Mouse (Mus musculus) CH12.LX (cell line): ENCODE results near the gene Pde1b. TPM values are rescaled to one million over a fixed set of nuclear protein-coding genes. Genes with fewer than 3 reads are reported as not detected.

Source experiments
- DNase-seq: peaks from one replicate; pipeline ENCODE4 v3.0.0-alpha.2; 2013; ENCODE audit errors: extremely low read depth
- H3K27ac ChIP-seq: 2 replicates; pipeline ENCODE4 v1.5.1; 2012; ENCODE audit warnings: low read depth, mild to moderate bottlenecking, control low read depth, moderate library complexity; ENCODE audit not compliant: insufficient read depth
- H3K27me3 ChIP-seq: replicated peaks from 2 replicates; pipeline ENCODE3; 2012; ENCODE audit warnings: inconsistent platforms
- H3K36me3 ChIP-seq, 2 experiments: replicated peaks in 1 of 2; 2 replicates each; pipeline versions ENCODE3 to v1.6.1; 2012; ENCODE audit warnings: inconsistent platforms in 1 of 2, low read length in 1 of 2, mild to moderate bottlenecking in 1 of 2, mixed read lengths in 1 of 2, moderate library complexity in 1 of 2; ENCODE audit not compliant: control insufficient read depth in 1 of 2, insufficient read depth in 1 of 2
- H3K4me1 ChIP-seq, 2 experiments: 2 replicates each; pipeline ENCODE4 v1.6.1; 2012; ENCODE audit warnings: inconsistent platforms in 1 of 2, moderate library complexity in 1 of 2; ENCODE audit not compliant: insufficient read depth in 2 of 2, control insufficient read depth in 1 of 2
- H3K4me2 ChIP-seq: 2 replicates; pipeline ENCODE4 v1.6.1; 2012; ENCODE audit warnings: low read depth, mild to moderate bottlenecking, control low read depth; ENCODE audit not compliant: poor library complexity, insufficient read depth, severe bottlenecking
- H3K4me3 ChIP-seq, 3 experiments: fragments of 150-350 bp in 1 of 3; sonication (generic) in 1 of 3; replicated peaks in 1 of 3; 2 replicates each; pipeline versions ENCODE3 to v1.5.1; 2011 to 2012; ENCODE audit warnings: low read depth in 2 of 3, low read length in 2 of 3, mild to moderate bottlenecking in 2 of 3, moderate library complexity in 2 of 3, control low read depth in 1 of 3, improper control_type of control experiment in 1 of 3, inconsistent platforms in 1 of 3, mixed read lengths in 1 of 3; ENCODE audit not compliant: poor library complexity in 1 of 3
- H3K79me2 ChIP-seq: replicated peaks from 2 replicates; pipeline ENCODE4 v1.6.1; 2012; ENCODE audit warnings: mild to moderate bottlenecking, moderate library complexity; ENCODE audit not compliant: control insufficient read depth, poor library complexity, insufficient read depth, severe bottlenecking; ENCODE audit errors: extremely low read depth
- H3K9ac ChIP-seq: 2 replicates; pipeline ENCODE4 v1.6.1; 2012; ENCODE audit warnings: low read depth, mild to moderate bottlenecking, control low read depth, moderate library complexity; ENCODE audit not compliant: insufficient read depth
- H3K9me3 ChIP-seq: replicated peaks from 2 replicates; pipeline ENCODE3; 2012; ENCODE audit warnings: low read length, inconsistent platforms, mixed read lengths
- BHLHE40 ChIP-seq: IDR thresholded peaks from 2 replicates; pipeline ENCODE4 v1.6.1; 2011; ENCODE audit warnings: mild to moderate bottlenecking, low read depth, low read length, improper control_type of control experiment
- CHD1 ChIP-seq: IDR thresholded peaks from 2 replicates; pipeline ENCODE4 v1.6.1; 2012; ENCODE audit warnings: low read depth, low read length, improper control_type of control experiment, inconsistent platforms
- CHD2 ChIP-seq: IDR thresholded peaks from 2 replicates; pipeline ENCODE4 v1.6.1; 2011; ENCODE audit warnings: low read length, improper control_type of control experiment
- CTCF ChIP-seq, 2 experiments: IDR thresholded peaks in 1 of 2; conservative IDR thresholded peaks in 1 of 2; 2 replicates each; pipeline ENCODE4 v1.5.1; 2011 to 2012; ENCODE audit warnings: low read depth in 2 of 2, low read length in 2 of 2, improper control_type of control experiment in 1 of 2, inconsistent platforms in 1 of 2, mild to moderate bottlenecking in 1 of 2, moderate library complexity in 1 of 2
- E2F4 ChIP-seq: IDR thresholded peaks from 2 replicates; pipeline ENCODE4 v1.6.1; 2011; ENCODE audit warnings: low read depth, low read length, improper control_type of control experiment; ENCODE audit not compliant: insufficient replicate concordance
- ELF1 ChIP-seq: IDR thresholded peaks from 2 replicates; pipeline ENCODE4 v1.6.1; 2014; ENCODE audit warnings: low read depth, mild to moderate bottlenecking, inconsistent platforms, low read length, improper control_type of control experiment
- EP300 ChIP-seq: IDR thresholded peaks from 2 replicates; pipeline ENCODE4 v1.6.1; 2011; ENCODE audit warnings: low read length, improper control_type of control experiment
- ETS1 ChIP-seq: conservative IDR thresholded peaks from 2 replicates; pipeline ENCODE4 v1.6.1; 2012; ENCODE audit warnings: low read depth, mild to moderate bottlenecking, inconsistent platforms, low read length, improper control_type of control experiment, moderate library complexity
- GABPA ChIP-seq: IDR thresholded peaks from 2 replicates; pipeline ENCODE4 v1.6.1; 2012; ENCODE audit warnings: low read depth, low read length, improper control_type of control experiment, inconsistent platforms; ENCODE audit not compliant: insufficient replicate concordance
- HCFC1 ChIP-seq: IDR thresholded peaks from 2 replicates; pipeline ENCODE4 v1.6.1; 2012; ENCODE audit warnings: low read depth, mild to moderate bottlenecking, inconsistent platforms, low read length, improper control_type of control experiment
- IRF4 ChIP-seq: IDR thresholded peaks from 2 replicates; pipeline ENCODE4 v1.6.1; 2014; ENCODE audit warnings: low read depth, mild to moderate bottlenecking, inconsistent platforms, low read length, improper control_type of control experiment
- JUN ChIP-seq: IDR thresholded peaks from 2 replicates; pipeline ENCODE4 v1.6.1; 2011; ENCODE audit warnings: low read depth, mild to moderate bottlenecking, low read length, improper control_type of control experiment, moderate library complexity; ENCODE audit not compliant: insufficient read depth
- JUND ChIP-seq: conservative IDR thresholded peaks from 2 replicates; pipeline ENCODE4 v1.6.1; 2011; ENCODE audit warnings: low read depth, low read length, improper control_type of control experiment
- KAT2A ChIP-seq: IDR thresholded peaks from 2 replicates; pipeline ENCODE4 v1.6.1; 2012; ENCODE audit warnings: low read length, improper control_type of control experiment, inconsistent platforms; ENCODE audit not compliant: insufficient replicate concordance
- MAFK ChIP-seq: IDR thresholded peaks from 2 replicates; pipeline ENCODE4 v1.6.1; 2011; ENCODE audit warnings: low read length, improper control_type of control experiment; ENCODE audit not compliant: insufficient replicate concordance
- MAX ChIP-seq: IDR thresholded peaks from 2 replicates; pipeline ENCODE4 v1.6.1; 2011; ENCODE audit warnings: low read length, improper control_type of control experiment
- MAZ ChIP-seq: IDR thresholded peaks from 2 replicates; pipeline ENCODE4 v1.6.1; 2012; ENCODE audit warnings: low read depth, mild to moderate bottlenecking, inconsistent platforms, low read length, improper control_type of control experiment, moderate library complexity
- MEF2A ChIP-seq: IDR thresholded peaks from 2 replicates; pipeline ENCODE4 v1.6.1; 2014; ENCODE audit warnings: low read depth, mild to moderate bottlenecking, inconsistent platforms, low read length, improper control_type of control experiment, borderline replicate concordance
- MXI1 ChIP-seq: IDR thresholded peaks from 2 replicates; pipeline ENCODE4 v1.6.1; 2011; ENCODE audit warnings: mild to moderate bottlenecking, low read depth, low read length, improper control_type of control experiment
- MYC ChIP-seq: IDR thresholded peaks from 2 replicates; pipeline ENCODE4 v1.6.1; 2011; ENCODE audit warnings: low read depth, mild to moderate bottlenecking, improper control_type of control experiment, low read length
- NELFE ChIP-seq: IDR thresholded peaks from 2 replicates; pipeline ENCODE4 v1.6.1; 2011; ENCODE audit warnings: low read depth, low read length, improper control_type of control experiment
- NRF1 ChIP-seq: IDR thresholded peaks from 2 replicates; pipeline ENCODE4 v1.6.1; 2014; ENCODE audit warnings: low read depth, mild to moderate bottlenecking, inconsistent platforms, low read length, improper control_type of control experiment, moderate library complexity
- PAX5 ChIP-seq: IDR thresholded peaks from 2 replicates; pipeline ENCODE4 v1.6.1; 2012; ENCODE audit warnings: low read length, inconsistent platforms, mixed read lengths
- POLR2A ChIP-seq: IDR thresholded peaks from 2 replicates; pipeline ENCODE4 v1.6.1; 2011; ENCODE audit warnings: low read depth, mild to moderate bottlenecking, improper control_type of control experiment, low read length
- POLR2AphosphoS2 ChIP-seq: IDR thresholded peaks from 2 replicates; pipeline ENCODE4 v1.6.1; 2011; ENCODE audit warnings: low read depth, low read length, improper control_type of control experiment
- RAD21 ChIP-seq: IDR thresholded peaks from 2 replicates; pipeline ENCODE4 v1.6.1; 2011; ENCODE audit warnings: low read depth, mild to moderate bottlenecking, low read length, improper control_type of control experiment, moderate library complexity
- RCOR1 ChIP-seq: conservative IDR thresholded peaks from 2 replicates; pipeline ENCODE4 v1.6.1; 2012; ENCODE audit warnings: low read depth, mild to moderate bottlenecking, inconsistent platforms, low read length, improper control_type of control experiment
- SIN3A ChIP-seq: IDR thresholded peaks from 2 replicates; pipeline ENCODE4 v1.6.1; 2012; ENCODE audit warnings: low read length, improper control_type of control experiment, inconsistent platforms
- SMC3 ChIP-seq: IDR thresholded peaks from 2 replicates; pipeline ENCODE4 v1.6.1; 2011; ENCODE audit warnings: low read depth, low read length, improper control_type of control experiment
- TBP ChIP-seq: conservative IDR thresholded peaks from 2 replicates; pipeline ENCODE4 v1.6.1; 2011; ENCODE audit warnings: low read depth, low read length, improper control_type of control experiment
- TCF12 ChIP-seq: IDR thresholded peaks from 2 replicates; pipeline ENCODE4 v1.6.1; 2014; ENCODE audit warnings: low read depth, mild to moderate bottlenecking, inconsistent platforms, low read length, improper control_type of control experiment
- UBTF ChIP-seq: IDR thresholded peaks from 2 replicates; pipeline ENCODE4 v1.6.1; 2012; ENCODE audit warnings: low read depth, mild to moderate bottlenecking, inconsistent platforms, low read length, improper control_type of control experiment, moderate library complexity
- USF1 ChIP-seq: IDR thresholded peaks from 2 replicates; pipeline ENCODE4 v1.6.1; 2014; ENCODE audit warnings: low read depth, mild to moderate bottlenecking, inconsistent platforms, low read length, improper control_type of control experiment
- USF2 ChIP-seq: conservative IDR thresholded peaks from 2 replicates; pipeline ENCODE4 v1.6.1; 2011; ENCODE audit warnings: low read depth, low read length, improper control_type of control experiment
- ZC3H11A ChIP-seq: IDR thresholded peaks from 2 replicates; pipeline ENCODE4 v1.6.1; 2012; ENCODE audit warnings: low read depth, mild to moderate bottlenecking, inconsistent platforms, low read length, improper control_type of control experiment
- ZKSCAN1 ChIP-seq: IDR thresholded peaks from 2 replicates; pipeline ENCODE4 v1.6.1; 2012; ENCODE audit warnings: low read depth, inconsistent platforms, low read length, improper control_type of control experiment, borderline replicate concordance
- ZMIZ1 ChIP-seq: IDR thresholded peaks from 2 replicates; pipeline ENCODE4 v1.6.1; 2012; ENCODE audit warnings: low read depth, mild to moderate bottlenecking, inconsistent platforms, low read length, improper control_type of control experiment
- ZNF384 ChIP-seq: IDR thresholded peaks from 2 replicates; pipeline ENCODE4 v1.6.1; 2012; ENCODE audit warnings: low read depth, low read length, improper control_type of control experiment, inconsistent platforms
- dilution Hi-C: fragments of 300-500 bp; cut with MboI; formaldehyde crosslinking; loops from 2 replicates; pipeline ENCODE4 v1.14.3; 2020; ENCODE audit warnings: low sequenced_read_pairs; ENCODE audit not compliant: extremely low pct_unique_long_range_greater_than_20kb, extremely low pct_ligation_motif_present
- in situ Hi-C: fragments of 300-500 bp; cut with MboI; formaldehyde crosslinking; loops from 3 replicates; pipeline ENCODE4 v1.14.3; 2019; ENCODE audit warnings: low sequenced_read_pairs, low pct_ligation_motif_present, low pct_unique_long_range_greater_than_20kb, mixed read lengths
- polyA plus RNA-seq: library from polyadenylated mRNA; unstranded; fragments of >175 nt; gene quantifications from 2 replicates; pipeline ENCODE4 v1.2.1, GENCODE M21; 2012; ENCODE audit warnings: low read depth; ENCODE audit not compliant: insufficient read length
- total RNA-seq, 2 experiments: library from RNA; depleted of rRNA; stranded (reverse); fragments of 300-350 nt in 1 of 2; fragments of >200 nt in 1 of 2; gene quantifications; 2 replicates each; pipeline ENCODE4 v1.2.3; 2012 to 2014

Pde1b gene
- total and polyA plus RNA-seq, 3 experiments = 14.2 to 36.7 (median 15.0) TPM

GRCm38 (mm10) chr15:103552096-103552690 is 49.4 kb downstream of the Pde1b start:
- Histone ChIP-seq H3K4me3 (no peak overlapping the region), H3K27ac (no peak overlapping the region), H3K9me3 (no peaks in the 10 kb centered on the region), H3K9ac (no peak overlapping the region), H3K4me2 (no peak overlapping the region), H3K79me2 (no peaks in the 10 kb centered on the region), H3K4me1 (peaks cover 0 to 22% of the 10 kb centered on the region in 2 experiments; a peak in 2 of 4 replicates), H3K27me3 (no peaks in the 10 kb centered on the region), H3K36me3 (no peaks in the 10 kb centered on the region)
- peak; percentile 83 for DNase-seq
- in situ Hi-C loops = no loop called here
- dilution Hi-C loops = no loop called here
- no peak for TF ChIP-seq E2F4
- TF ChIP-seq MEF2A = no peak
- TF ChIP-seq SIN3A = no peak
- TF ChIP-seq ZKSCAN1 = no peak
- no peak for TF ChIP-seq TBP
- peak; percentile 62 for TF ChIP-seq JUN
- TF ChIP-seq RCOR1 = no peak
- peak; percentile 57 for TF ChIP-seq JUND
- TF ChIP-seq IRF4 = no peak
- TF ChIP-seq UBTF = no peak
- no peak for TF ChIP-seq POLR2A
- no peak for TF ChIP-seq POLR2AphosphoS2
- 0 out of 2 replicates have a peak, but pooled peaks have one; percentile 13 for TF ChIP-seq HCFC1
- TF ChIP-seq TCF12 = no peak
- TF ChIP-seq MYC = no peak
- no peak for TF ChIP-seq NRF1
- TF ChIP-seq SMC3 = peak; percentile 74
- no peak for TF ChIP-seq ETS1
- TF ChIP-seq EP300 = peak; percentile 27; the same call in 1 of the 2 replicates
- no peak for TF ChIP-seq USF1
- no peak for TF ChIP-seq MAZ
- TF ChIP-seq ZC3H11A = peak; percentile 13; the same call in 1 of the 2 replicates
- no peak for TF ChIP-seq GABPA
- 0 out of 2 replicates have a peak, but pooled peaks have one; percentile 26 for TF ChIP-seq CHD2
- peak; percentile 41; the same call in 1 of the 2 replicates for TF ChIP-seq ELF1
- no peak for TF ChIP-seq CHD1
- peak; percentile 92 for TF ChIP-seq RAD21
- TF ChIP-seq CTCF (conservative IDR thresholded peaks at IDR 0.05 in 1 of 2, IDR thresholded peaks at IDR 0.05 in 1 of 2; ENCODE audit: low read depth in 2 of 2, low read length in 2 of 2) = peak; percentile 91
- TF ChIP-seq MXI1 = no peak
- TF ChIP-seq MAX = 0 out of 2 replicates have a peak, but pooled peaks have one; percentile 18
- TF ChIP-seq MAFK = no peak
- TF ChIP-seq NELFE = 0 out of 2 replicates have a peak, but pooled peaks have one; percentile 12
- TF ChIP-seq ZNF384 = peak; percentile 96
- TF ChIP-seq USF2 = no peak
- TF ChIP-seq PAX5 = no peak
- TF ChIP-seq KAT2A = no peak
- 0 out of 2 replicates have a peak, but pooled peaks have one; percentile 3 for TF ChIP-seq BHLHE40
- TF ChIP-seq ZMIZ1 = no peak
